Mouse (Mus musculus): ENCODE results near the gene Bpifb9a.
"Not testable (repeated sequence)": the region's sequence is repeated elsewhere in the genome, so short reads cannot be mapped to it uniquely, and the experiment has no call there.

Gene Bpifb9a

DNA sequence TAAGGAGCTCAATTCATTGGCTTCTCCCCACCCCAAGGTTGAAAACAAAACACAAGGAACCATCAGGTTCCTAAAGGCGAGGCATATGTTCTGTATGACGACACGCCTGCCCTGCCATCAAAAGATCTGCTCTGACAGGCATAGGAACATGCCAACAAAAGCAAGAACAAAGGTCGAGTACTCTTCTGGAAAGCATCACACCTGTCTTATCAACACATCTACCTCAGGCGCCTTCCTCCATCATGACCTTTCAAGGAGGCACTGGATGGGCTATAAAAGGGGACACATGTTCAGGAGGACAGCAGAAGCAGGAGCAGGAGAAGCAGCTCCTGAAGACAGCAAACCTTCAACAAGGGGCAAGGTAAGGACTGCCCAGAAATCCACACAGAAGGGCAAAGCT, at the start of gene Bpifb9a:
TSS of gene Bpifb9a (plus strand) at position 301 of the 400 bp plus-strand sequence.
- in situ Hi-C loops (cut with MboI): not testable (repeated sequence)

DNA sequence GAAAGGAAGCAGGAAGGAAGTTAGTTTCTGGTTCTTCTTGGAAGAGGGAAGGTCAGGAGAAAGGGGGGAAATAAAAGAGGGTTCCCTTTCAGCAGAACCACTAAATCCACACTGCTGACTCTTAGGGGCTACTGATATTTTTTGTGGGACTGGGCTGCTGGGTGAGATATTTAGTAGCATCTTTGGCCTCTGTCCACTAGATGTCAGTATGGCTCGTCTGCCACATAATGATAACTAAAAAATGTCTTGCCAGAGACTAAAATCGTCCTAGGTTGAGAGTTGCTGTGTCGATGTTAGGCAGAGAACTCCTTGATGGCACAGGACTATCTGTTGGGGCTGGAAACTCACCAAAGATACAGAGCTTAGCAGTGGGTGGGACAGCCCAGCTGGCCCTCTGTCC, 48.5 kb upstream of the Bpifb9a start:
- in situ Hi-C loops (cut with MboI): no loop called here

DNA sequence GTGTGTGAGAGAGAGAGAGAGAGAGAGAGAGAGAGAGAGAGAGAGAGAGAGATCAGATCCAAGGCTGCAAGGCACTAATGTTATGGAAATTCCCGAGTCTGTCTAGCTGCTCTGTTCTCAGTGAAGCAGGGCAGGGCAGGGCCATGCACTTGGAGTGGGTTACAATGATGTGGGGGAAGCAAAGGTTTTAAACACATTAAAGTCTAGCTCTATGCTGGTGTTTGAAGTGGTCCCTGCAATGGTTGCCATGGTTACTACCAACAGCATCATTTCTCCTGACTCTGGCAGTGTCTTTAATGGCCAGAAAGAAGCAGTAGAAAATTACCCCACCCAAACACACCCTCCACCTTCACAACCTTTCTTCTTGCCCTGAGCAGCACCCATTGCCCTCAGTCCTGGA, 46.5 kb upstream of the Bpifb9a start:
- in situ Hi-C loops (cut with MboI): no loop called here

DNA sequence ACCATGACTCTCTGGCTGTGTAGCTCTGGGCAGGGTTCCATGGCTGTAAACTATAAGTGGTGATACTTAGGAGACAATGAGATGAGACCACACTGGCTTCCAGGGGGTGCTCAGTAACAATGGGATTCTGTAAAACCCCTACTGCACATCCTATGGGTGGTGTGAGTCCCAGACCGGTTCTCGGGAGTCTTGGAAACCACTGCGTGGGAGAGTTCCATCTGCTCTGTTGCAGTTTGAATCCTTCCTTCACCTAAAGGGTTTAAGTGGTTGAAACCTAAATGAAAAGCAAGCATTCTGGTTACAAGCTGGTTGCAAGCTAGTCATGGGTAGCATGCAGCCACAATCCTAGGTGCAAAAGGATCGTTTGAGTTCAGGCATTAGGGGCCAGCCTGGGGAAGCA, 45.8 kb upstream of the Bpifb9a start:
- in situ Hi-C loops (cut with MboI): no loop called here

DNA sequence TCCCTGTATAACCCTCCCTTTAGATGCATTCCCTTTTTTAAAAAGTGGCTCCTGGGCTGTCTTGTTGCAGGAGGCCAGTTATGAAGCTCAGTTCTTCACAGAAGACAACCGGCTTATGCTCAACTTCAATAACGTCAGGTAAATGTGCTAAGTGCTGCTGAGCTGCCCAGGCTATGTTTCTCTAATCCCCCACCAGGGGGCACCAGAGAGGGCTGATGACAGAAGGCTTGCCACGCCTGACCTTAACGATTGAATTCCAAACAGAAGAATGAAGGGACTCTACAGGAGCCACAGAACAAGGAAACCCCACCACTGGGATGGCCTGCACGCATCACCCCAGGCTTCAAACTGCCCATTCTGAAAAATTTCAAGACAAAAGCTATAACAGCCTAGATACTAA, 42.5 kb upstream of the Bpifb9a start:
- in situ Hi-C loops (cut with MboI): no loop called here

DNA sequence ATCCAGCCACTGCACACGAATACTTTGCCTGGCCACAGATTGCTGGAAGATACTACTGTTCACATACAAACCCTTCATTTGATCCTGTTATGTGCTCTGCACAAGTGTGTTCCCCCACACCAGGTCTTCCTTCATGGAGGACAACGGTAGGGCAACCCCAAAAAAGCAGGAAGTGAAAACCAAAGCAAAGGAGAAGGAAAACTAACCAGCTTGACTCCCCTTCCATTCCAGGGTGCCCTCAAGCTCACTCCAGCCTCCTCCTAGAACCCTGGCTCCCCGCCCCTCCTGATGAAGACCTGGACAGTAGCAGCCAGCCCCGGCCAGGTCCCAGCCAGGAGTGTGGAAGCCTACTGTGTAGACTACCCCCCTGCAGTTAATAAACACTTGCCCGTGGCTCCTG, 37.7 kb upstream of the Bpifb9a start:
- in situ Hi-C loops (cut with MboI): no loop called here

- in situ Hi-C loops (cut with MboI): no loop called here
Measured at GRCm38 (mm10) chr2:154223265-154223916, 34.3 kb upstream of the Bpifb9a start, which contains the start of gene Bpifb5. Gene Bpifb5, plus strand, starts transcription at chr2:154223742.

GRCm38 (mm10) chr2:154223917-154224273, 33.8 kb upstream of the Bpifb9a start:
- in situ Hi-C loops (cut with MboI): no loop called here

DNA sequence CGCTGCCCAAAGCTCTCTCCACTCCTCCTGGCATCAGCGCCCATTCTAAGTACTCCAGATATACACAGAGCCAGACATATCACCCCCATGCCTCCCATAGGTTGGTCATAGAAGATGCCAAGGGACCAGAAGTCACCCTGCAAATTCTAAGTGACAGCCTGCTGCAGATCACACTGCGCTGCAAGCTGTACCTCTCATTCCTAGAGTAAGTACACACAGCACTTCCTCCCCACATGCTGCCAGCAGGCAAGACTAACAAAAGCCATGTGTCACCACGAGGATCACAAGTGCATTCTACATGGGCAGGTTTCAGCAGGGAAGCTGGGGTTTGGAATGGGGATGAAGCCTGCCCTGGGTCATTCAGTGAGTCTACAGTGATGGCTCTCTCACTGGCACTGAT, 30.7 kb upstream of the Bpifb9a start:
- in situ Hi-C loops (cut with MboI): no loop called here

DNA sequence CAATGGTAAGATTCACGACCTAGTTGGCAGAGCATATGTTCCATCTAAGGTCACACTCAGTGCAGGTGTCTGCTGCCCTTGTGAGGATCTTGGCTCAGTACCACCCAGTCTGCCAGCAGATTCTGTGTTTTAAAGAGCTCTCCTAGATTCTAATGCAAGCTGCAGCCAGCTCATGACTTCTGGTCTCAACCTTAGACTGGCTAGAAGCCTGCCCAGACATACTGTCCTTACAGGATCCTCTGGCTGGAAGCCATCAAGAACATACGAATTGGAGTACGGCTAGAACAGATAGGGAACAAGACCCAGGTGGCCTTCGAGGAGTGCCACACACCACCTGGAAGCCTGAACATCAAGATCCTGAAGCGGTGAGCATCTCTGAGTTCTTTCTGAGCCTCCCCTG, 29.8 kb upstream of the Bpifb9a start:
- in situ Hi-C loops (cut with MboI): no loop called here

DNA sequence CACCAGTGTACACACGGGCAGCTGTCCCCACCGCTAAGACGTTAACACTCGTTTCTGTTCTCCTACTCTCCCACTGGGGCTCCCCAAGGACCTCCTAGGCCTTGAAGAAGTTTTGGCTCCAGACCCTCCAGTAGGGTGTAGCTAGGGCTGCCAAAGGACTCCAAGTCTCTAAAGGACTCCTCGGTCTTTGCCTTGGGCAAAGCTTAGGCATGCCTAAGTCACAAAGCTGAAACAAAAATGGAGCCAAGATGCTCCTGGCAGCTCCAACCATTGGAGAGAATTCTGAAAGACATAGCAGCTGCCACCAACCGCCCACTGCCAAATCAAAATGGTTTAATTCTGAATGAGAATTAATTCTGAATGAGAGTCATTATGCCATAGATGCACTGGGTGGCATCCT, 24.2 kb upstream of the Bpifb9a start:
- in situ Hi-C loops (cut with MboI): no loop called here

GRCm38 (mm10) chr2:154240771-154241170, 16.9 kb upstream of the Bpifb9a start:
- in situ Hi-C loops (cut with MboI): no loop called here

GRCm38 (mm10) chr2:154242726-154243125, 14.9 kb upstream of the Bpifb9a start:
- in situ Hi-C loops (cut with MboI): not testable (repeated sequence)

DNA sequence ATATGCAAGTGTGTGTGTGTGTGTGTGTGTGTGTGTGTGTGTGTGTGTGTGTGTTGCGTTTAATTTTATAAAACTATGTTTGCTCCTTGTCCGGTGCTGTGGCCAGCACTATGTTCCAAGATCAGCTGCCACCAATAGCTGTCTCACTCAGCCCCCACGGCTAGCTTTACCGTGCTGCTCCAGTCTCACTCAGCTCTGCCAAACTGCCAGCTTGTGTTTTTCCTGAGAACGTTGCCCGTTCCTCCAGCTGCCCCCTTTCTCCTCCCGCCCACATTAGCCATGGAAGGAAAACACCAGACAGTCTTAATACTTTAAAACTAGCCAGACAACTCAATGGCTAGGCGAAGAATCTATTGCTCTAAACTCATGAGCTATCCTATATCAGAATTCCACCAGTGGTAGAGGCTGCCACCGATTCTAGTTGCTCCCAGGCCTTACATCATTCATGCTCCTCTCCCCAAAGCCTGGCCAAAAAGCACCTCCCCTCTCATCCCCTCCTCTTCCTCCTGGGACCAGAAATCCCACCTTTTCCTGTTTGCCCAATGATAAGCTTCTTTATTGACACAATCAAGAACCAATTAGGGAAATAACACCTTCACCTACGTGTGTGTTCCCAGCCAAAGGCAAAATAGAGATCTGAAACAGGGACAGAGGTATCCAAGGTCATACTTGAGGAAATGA, 14.2 kb upstream of the Bpifb9a start:
- in situ Hi-C loops (cut with MboI): no loop called here

DNA sequence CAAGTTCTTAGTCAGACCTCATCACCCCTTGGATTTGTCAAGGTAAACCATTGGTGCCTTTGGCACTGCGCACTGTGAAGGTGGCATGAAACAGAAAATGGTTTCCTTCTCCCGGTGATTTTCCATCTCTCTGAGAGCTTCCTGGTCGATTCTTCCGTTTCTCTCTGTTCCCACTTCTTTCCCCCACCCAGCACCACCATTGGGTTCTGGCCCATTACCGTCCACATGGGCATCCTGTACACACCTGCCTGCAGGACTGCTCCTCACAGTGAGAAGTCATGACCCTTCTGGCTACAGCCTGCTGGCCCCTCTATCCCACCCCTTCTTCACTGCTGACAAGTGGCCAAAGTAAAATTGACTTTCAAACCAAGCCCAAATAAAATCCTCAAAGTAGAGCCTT, 12.3 kb upstream of the Bpifb9a start:
- in situ Hi-C loops (cut with MboI): no loop called here

DNA sequence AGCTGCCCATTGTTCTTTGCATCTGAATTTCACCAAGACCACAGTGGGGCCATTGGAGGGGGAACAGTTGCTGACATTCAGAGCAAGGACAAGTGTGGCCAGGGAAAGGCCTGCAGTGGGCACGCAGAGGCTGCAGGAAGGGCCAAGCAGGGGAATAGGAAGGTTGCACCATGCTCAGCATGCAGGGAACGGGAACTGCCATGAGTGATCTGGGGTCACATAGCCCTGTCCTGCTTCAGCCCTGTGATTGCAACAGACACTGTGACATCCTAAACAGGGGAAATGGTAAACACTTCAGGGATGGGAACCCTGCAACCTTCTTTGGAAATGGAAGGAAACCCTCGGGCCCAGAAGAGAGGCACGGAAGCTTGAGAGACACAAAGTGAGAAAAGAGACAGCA, 2.4 kb upstream of the Bpifb9a start:
- in situ Hi-C loops (cut with MboI): not testable (repeated sequence)

DNA sequence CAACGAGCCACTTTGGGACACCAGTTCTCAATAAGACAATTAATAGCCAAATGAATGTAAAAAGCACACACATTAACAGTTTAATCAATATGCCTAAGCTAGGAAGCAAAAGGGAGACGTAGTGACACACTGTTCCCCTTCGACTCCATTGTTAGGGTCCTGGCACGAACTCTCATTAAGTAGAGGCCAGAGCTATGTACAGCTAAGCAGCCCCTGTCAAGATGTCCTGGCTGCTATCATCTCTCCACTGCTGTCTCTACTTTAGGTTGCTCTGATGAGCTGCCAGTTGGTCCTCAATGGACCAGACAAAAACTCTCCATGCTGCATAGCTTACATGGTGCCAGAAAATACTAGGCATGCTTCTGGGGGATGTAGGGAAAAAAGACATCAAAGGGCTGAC, 1.9 kb upstream of the Bpifb9a start:
- in situ Hi-C loops (cut with MboI): no loop called here

- in situ Hi-C loops (cut with MboI): not testable (repeated sequence)
Measured at GRCm38 (mm10) chr2:154264397-154264796, 6.7 kb downstream of the Bpifb9a start.

- in situ Hi-C loops (cut with MboI): not testable (repeated sequence)
Measured at GRCm38 (mm10) chr2:154291866-154292265, 34.2 kb downstream of the Bpifb9a start.

GRCm38 (mm10) chr2:154292833-154293232, 35.2 kb downstream of the Bpifb9a start:
- in situ Hi-C loops (cut with MboI): no loop called here

DNA sequence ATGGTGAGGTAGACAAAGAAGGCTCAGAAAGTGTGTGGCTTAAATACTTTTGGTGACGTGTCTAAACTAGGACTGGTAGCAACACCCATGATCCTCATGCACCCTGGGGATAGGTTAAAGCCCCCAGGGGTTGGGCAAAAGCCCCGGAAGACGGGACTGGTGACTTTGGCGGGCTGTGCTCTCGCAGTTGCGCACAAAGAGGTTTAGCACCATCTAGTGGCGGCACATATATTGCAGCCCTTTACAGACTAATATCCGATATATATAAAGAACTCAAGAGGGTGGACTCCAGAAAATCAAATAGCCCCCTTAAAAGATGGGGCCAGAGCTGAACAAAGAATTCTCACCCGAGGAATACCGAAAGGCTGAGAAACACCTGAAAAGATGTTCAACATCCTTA, 37.1 kb downstream of the Bpifb9a start:
- in situ Hi-C loops (cut with MboI): not testable (repeated sequence)

GRCm38 (mm10) chr2:154300496-154300895, 42.8 kb downstream of the Bpifb9a start:
- in situ Hi-C loops (cut with MboI): no loop called here

GRCm38 (mm10) chr2:154301763-154302162, 44.1 kb downstream of the Bpifb9a start:
- in situ Hi-C loops (cut with MboI): no loop called here

GRCm38 (mm10) chr2:154304604-154305003, 47.0 kb downstream of the Bpifb9a start:
- in situ Hi-C loops (cut with MboI): not testable (repeated sequence)
